Mouse (Mus musculus) adipocyte (in vitro differentiated cells): ENCODE measurements around the gene Taar3.

Experiments
- DNase-seq: peaks from one replicate; pipeline ENCODE4 v3.0.0-alpha.2; 2016; ENCODE audit warnings: low spot score

The Taar3 gene

DNA sequence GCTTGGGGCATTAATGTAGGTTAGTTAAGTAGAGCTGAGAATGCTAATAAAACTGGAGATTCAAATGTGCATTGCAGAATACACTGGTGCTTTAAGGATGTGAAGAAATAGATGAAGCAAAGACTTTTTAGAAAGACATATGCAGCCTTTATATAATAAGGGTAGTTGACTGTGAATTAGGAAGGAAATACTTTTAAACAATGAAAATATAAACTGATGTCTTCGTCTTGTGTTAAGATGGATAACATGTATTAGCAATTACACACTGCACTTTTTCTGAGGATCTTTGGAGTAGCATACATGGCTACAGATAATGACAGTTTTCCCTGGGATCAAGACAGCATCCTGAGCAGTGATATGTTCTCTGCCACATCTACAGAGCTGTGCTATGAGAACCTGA, 50.3 kb downstream of the Taar3 start, which contains the start of gene Taar7b:
Gene Taar7b, plus strand, starts transcription at position 301 of the 400 bp plus-strand sequence.
- no peak for DNase-seq
